Mouse (Mus musculus): ENCODE data around the gene Zfp39.

GRCm38 (mm10) chr11:58927053-58927452, 23.0 kb upstream of the Zfp39 start:
- TF ChIP-seq EP300 (IDR thresholded peaks at IDR 0.05; ENCODE audit: insufficient read depth, low read depth, low read length) = no peak
- TF ChIP-seq POLR2A (IDR thresholded peaks at IDR 0.05; ENCODE audit: insufficient read depth, low read depth, low read length) = no peak
- TF ChIP-seq CTCF (IDR thresholded peaks at IDR 0.05) = no peak
